Mouse (Mus musculus): ENCODE data around the gene 9830107B12Rik.

Gene 9830107B12Rik

DNA sequence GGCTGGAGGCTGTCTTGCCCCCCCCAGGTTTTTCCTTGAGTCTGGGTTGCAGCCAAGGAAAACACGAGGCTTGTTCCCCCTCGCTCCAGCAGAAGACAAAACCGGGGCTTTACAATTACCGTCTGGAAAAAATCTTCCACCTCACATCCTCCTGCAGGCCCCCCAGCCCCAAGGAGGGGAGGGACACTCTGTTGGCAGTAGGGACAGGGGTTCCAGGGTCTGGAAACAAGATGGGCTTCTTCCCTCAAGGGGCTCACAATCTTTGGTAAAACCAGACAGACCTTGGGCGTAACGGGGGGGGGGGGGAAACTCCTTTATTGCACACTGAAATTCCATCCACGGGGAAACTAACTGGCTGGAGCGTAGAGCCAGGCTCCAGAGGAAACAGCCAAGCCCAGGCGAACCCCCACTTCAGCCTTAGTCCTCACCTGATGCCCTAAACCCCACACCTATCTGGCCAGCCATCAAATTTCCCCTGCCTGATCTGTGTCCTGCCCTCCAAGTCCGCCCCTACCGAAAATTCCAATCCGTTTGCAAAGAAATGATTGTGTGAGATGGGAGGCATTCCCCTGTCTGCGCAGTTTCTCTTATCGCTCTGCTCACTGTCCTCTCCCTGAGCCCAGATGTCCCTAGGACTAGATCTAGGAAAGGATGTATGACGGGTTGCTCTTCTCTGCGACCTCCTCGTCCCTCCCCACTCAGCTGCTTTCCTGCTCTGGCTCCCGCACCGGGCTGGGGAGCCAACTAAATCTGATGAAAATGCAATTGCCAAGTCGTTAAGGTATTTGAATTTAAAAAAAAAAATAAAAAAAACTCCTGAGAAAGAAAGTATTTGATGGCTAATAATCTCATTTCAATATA lies 51.0 kb downstream of the 9830107B12Rik start:
- DNase-seq (ENCODE audit: low read depth, low spot score) = no peak

GRCm38 (mm10) chr17:48093286-48093817 lies 52.7 kb downstream of the 9830107B12Rik start:
- DNase-seq (ENCODE audit: low read depth, low spot score) = peak; percentile 36

GRCm38 (mm10) chr17:48090305-48090704 lies 55.8 kb downstream of the 9830107B12Rik start:
- DNase-seq (ENCODE audit: low read depth, low spot score) = no peak

DNA sequence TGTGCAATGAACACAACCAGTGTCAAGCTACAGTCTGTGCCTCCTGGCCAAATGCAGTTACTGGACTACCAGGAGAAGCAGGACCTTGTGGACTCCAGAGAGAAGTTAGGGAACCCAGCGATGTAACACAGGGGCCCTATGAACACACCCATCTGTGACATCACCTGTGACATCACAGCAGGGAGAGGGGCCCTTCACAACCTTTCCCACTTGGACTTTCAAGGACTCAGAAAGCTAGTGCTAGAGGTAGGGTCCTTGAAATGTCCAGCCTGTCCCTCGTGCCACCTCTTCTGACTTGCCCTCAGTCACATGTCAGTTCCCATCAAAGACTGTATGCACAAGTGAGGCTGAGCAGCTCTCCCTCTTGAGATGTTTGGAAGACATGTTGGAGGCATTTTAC lies 56.6 kb downstream of the 9830107B12Rik start:
- no peak for DNase-seq (ENCODE audit: low read depth, low spot score)

- DNase-seq (ENCODE audit: low read depth, low spot score) = no peak
These were observed 57.0 kb downstream of the 9830107B12Rik start, which contains the start of gene 1700067P10Rik for GRCm38 (mm10) chr17:48089019-48089418. Gene 1700067P10Rik (plus strand): TSS chr17:48089319.

- DNase-seq (ENCODE audit: low read depth, low spot score) = no peak
These were observed 65.4 kb downstream of the 9830107B12Rik start for GRCm38 (mm10) chr17:48080626-48081025.

Data from A20 (cell line).